ENCODE assay signal across 23 mouse cellular contexts in genomic region chr14:40911529-40911928, GRCm38 (mm10). TPM values are rescaled to one million over a fixed set of nuclear protein-coding genes. Genes with fewer than 3 reads are reported as not detected.
DNase-seq lines count a peak whose midpoint lies in the region; ATAC-seq and TF ChIP-seq lines count a peak whose summit lies in the region.
"Had no signal": no experiment of that assay in that cellular context is flagged by ENCODE, and none has a peak within 500 bp of the region (broad histone marks: within the 10 kb centered on the region; RNA-seq: fewer than 3 reads in every experiment).

No protein-coding gene starts in this region.

- peaks cover 44% of the 10 kb centered on the region for H3K36me3 ChIP-seq in stomach, postnatal 0 days (ENCODE audit: control insufficient read depth, insufficient read depth, low read length)
- peaks cover 71% of the 10 kb centered on the region for H3K36me3 ChIP-seq in forebrain, embryonic 15.5 days

- H3K27me3 ChIP-seq in Patski: no peaks in the 10 kb centered on the region
- no peaks in the 10 kb centered on the region for H3K27me3 ChIP-seq in stomach, postnatal 0 days (ENCODE audit: control insufficient read depth, insufficient read depth, low read length)
- H3K27me3 ChIP-seq in forebrain, embryonic 15.5 days: no peaks in the 10 kb centered on the region
- H3K27me3 ChIP-seq: embryonic facial prominence, embryonic 13.5 days; embryonic facial prominence, embryonic 15.5 days; forebrain, embryonic 12.5 days had no signal

- POLR2A ChIA-PET in Patski (lab: Charles Lee): no interaction called here

- H3K4me2 ChIP-seq in stomach, postnatal 0 days (replicated peaks; ENCODE audit: low read depth): no peak overlapping the region
- H3K4me2 ChIP-seq in forebrain, embryonic 15.5 days (replicated peaks): no peak overlapping the region
- H3K4me2 ChIP-seq: embryonic facial prominence, embryonic 13.5 days; embryonic facial prominence, embryonic 15.5 days; forebrain, embryonic 12.5 days had no signal

- H3K9me3 ChIP-seq in stomach, postnatal 0 days (ENCODE audit: control insufficient read depth, low read length): no peaks in the 10 kb centered on the region
- no peaks in the 10 kb centered on the region for H3K9me3 ChIP-seq in forebrain, embryonic 15.5 days
- H3K9me3 ChIP-seq: embryonic facial prominence, embryonic 13.5 days; embryonic facial prominence, embryonic 15.5 days; forebrain, embryonic 10.5 days; forebrain, embryonic 12.5 days had no signal

- H3K4me1 ChIP-seq in stomach, postnatal 0 days (replicated peaks; ENCODE audit: control insufficient read depth, insufficient read depth): no peaks in the 10 kb centered on the region; the same call in 1 of the 2 replicates
- H3K4me1 ChIP-seq in forebrain, embryonic 15.5 days: no peaks in the 10 kb centered on the region
- H3K4me1 ChIP-seq: forebrain, embryonic 10.5 days; forebrain, embryonic 12.5 days had no signal

- TF ChIP-seq EP300 in stomach, postnatal 0 days (optimal IDR thresholded peaks at IDR 0.05): no peak

- no peak for TF ChIP-seq CTCF in gastrocnemius, adult 2 months (IDR thresholded peaks at IDR 0.05)
- no peak for TF ChIP-seq CTCF in Patski (IDR thresholded peaks at IDR 0.05)
- TF ChIP-seq CTCF in stomach, postnatal 0 days (IDR thresholded peaks at IDR 0.05; ENCODE audit: low read depth): no peak; the same call in 1 of the 2 replicates

- H3K4me3 ChIP-seq in gastrocnemius, adult 2 months: no peak overlapping the region
- H3K4me3 ChIP-seq in stomach, postnatal 0 days (ENCODE audit: low read depth, low read length): no peak overlapping the region
- no peak overlapping the region for H3K4me3 ChIP-seq in forebrain, embryonic 15.5 days
- H3K4me3 ChIP-seq: embryonic facial prominence, embryonic 13.5 days; embryonic facial prominence, embryonic 15.5 days; erythroblast, embryonic 14.5 days; forebrain, embryonic 10.5 days; forebrain, embryonic 12.5 days had no signal

- peak; percentile 16 for ATAC-seq in Patski
- no peak for ATAC-seq in stomach, postnatal 0 days (ENCODE audit: low FRiP score, low TSS enrichment)
- no peak for ATAC-seq in forebrain, embryonic 15.5 days (replicated peaks)
- ATAC-seq: forebrain, embryonic 14.5 days; forebrain, postnatal 0 days had no signal

- CTCF ChIA-PET in Patski (lab: Charles Lee): interaction anchor here (1.3 kb wide), 1 partner anchor 38 kb away, joined by 3 read pairs; no protein-coding TSS in a partner anchor

- H3K9ac ChIP-seq in stomach, postnatal 0 days (ENCODE audit: low read length): no peak overlapping the region
- no peak overlapping the region for H3K9ac ChIP-seq in forebrain, embryonic 15.5 days (replicated peaks)
- H3K9ac ChIP-seq: embryonic facial prominence, embryonic 13.5 days; embryonic facial prominence, embryonic 15.5 days; forebrain, embryonic 12.5 days; forebrain, postnatal 0 days had no signal

- no peak overlapping the region for H3K27ac ChIP-seq in gastrocnemius, adult 2 months
- H3K27ac ChIP-seq in stomach, postnatal 0 days (replicated peaks): 0 out of 2 replicates have a peak overlapping the region, but pooled peaks have one; percentile 30
- H3K27ac ChIP-seq in forebrain, embryonic 15.5 days (replicated peaks): no peak overlapping the region
- H3K27ac ChIP-seq: embryonic facial prominence, embryonic 13.5 days; embryonic facial prominence, embryonic 15.5 days; forebrain, embryonic 10.5 days; forebrain, embryonic 12.5 days had no signal

- intact Hi-C loops in gastrocnemius, adult 2 months (cut with DNase I): no loop called here

- peak; percentile 10 for DNase-seq in gastrocnemius, adult 2 months
- DNase-seq in gastrocnemius, postnatal 10 days: no peak
- DNase-seq in Patski (ENCODE audit: low read depth, low spot score) (no peak), MN1 (ENCODE audit: low spot score) (no peak)
- peak; percentile 33 for DNase-seq in brain, adult 2 months (ENCODE audit: low read depth, low spot score)
- no peak for DNase-seq in stomach, postnatal 0 days (ENCODE audit: low spot score)
- DNase-seq: adrenal gland, adult 2 months; adrenal gland, postnatal 10 days; adrenal gland, postnatal 25 days; cerebellum, adult 11-12 months; cerebellum, adult 2 months; cerebellum, adult 9-10 months; cerebellum, postnatal 14 days; cerebellum, postnatal 36 days; embryo, embryonic 11 days; forebrain, postnatal 0 days had no signal

- in situ Hi-C loops in Patski (cut with MboI; ENCODE audit: low pct_unique_long_range_greater_than_20kb): loop anchor here (5.0 kb wide), 2 partner anchors 61 to 121 kb away; no protein-coding TSS in a partner anchor

RNA-seq across cellular contexts. Expression of gene Sh2d4b, which starts 18.5 kb away (rescaled TPM):
- total RNA-seq in gastrocnemius, adult 2 months (2021): under 1 TPM; 0.20 to 0.41 TPM
- total RNA-seq in gastrocnemius, postnatal 10 days (2021): under 1 TPM; 0.56 to 0.87 TPM
- polyA plus RNA-seq in Patski (2021): 0.17 TPM
- 0.07 and 0.22 TPM in 2 replicates for polyA plus RNA-seq in stomach, postnatal 0 days (2015; fragmentation: Nextera tagmentation; extraction: Ambion mirVana)
- polyA plus RNA-seq in forebrain, embryonic 15.5 days (2015; fragmentation: Nextera tagmentation; extraction: Ambion mirVana): 2.1 and 2.2 TPM in 2 replicates

RNA-seq across cellular contexts. Expression of gene Tspan14, which starts 55.1 kb away (rescaled TPM):
- 10 to 100 TPM; 11.0 to 16.8 TPM for total RNA-seq in gastrocnemius, adult 2 months (2021)
- total RNA-seq in gastrocnemius, postnatal 10 days (2021): 10 to 100 TPM; 17.2 to 19.1 TPM
- polyA plus RNA-seq in Patski (2021): 59.0 TPM
- polyA plus RNA-seq in stomach, postnatal 0 days (2015; fragmentation: Nextera tagmentation; extraction: Ambion mirVana): 38.1 and 38.8 TPM in 2 replicates
- 97.5 and 98.3 TPM in 2 replicates for polyA plus RNA-seq in forebrain, embryonic 15.5 days (2015; fragmentation: Nextera tagmentation; extraction: Ambion mirVana)

Comparison
In these comparisons a context has a peak if more than half of its experiments do, and no peak if none do; other contexts are left out.
1. DNase-seq: peak in gastrocnemius, adult 2 months (single experiment) and brain, adult 2 months (single experiment); none in gastrocnemius, postnatal 10 days (single experiment), Patski (single experiment), stomach, postnatal 0 days (single experiment) and MN1 (single experiment).